Mouse (Mus musculus) large intestine, adult 2 months (tissue): ENCODE results near the gene Rfx5. TPM values are rescaled to one million over a fixed set of nuclear protein-coding genes. Genes with fewer than 3 reads are reported as not detected.

Source experiments
- DNase-seq: peaks from one replicate; pipeline ENCODE4 v3.0.0-alpha.2; 2012; ENCODE audit warnings: low read depth, low spot score
- WGBS: fragments of 180-500 bp; shearing (Covaris S2); methylation state at CpG from one replicate; pipeline ENCODE4 v1.1.7; 2018; 5-methylcytosine and 5-hydroxymethylcytosine counted together
- polyA plus RNA-seq: library from polyadenylated mRNA; depleted of rRNA; stranded (reverse); fragments of >200 nt; gene quantifications from 2 replicates; pipeline ENCODE4 v1.2.3, GENCODE M21; 2012; rRNA removed

Gene Rfx5
- polyA plus RNA-seq, 1 experiment = 6.2 TPM

DNA sequence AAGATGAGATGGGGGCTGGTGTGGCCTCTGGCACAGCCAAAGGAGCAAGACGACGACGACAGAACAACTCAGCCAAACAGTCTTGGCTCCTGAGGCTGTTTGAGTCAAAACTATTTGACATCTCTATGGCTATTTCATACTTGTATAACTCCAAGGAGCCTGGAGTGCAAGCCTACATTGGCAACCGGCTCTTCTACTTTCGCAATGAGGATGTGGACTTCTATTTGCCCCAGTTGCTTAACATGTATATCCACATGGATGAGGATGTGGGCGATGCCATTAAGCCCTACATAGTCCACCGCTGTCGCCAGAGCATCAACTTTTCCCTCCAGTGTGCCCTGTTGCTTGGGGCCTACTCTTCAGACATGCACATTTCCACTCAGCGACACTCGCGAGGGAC is 30.4 kb downstream of the Rfx5 start:
- DNase-seq = no peak

DNA sequence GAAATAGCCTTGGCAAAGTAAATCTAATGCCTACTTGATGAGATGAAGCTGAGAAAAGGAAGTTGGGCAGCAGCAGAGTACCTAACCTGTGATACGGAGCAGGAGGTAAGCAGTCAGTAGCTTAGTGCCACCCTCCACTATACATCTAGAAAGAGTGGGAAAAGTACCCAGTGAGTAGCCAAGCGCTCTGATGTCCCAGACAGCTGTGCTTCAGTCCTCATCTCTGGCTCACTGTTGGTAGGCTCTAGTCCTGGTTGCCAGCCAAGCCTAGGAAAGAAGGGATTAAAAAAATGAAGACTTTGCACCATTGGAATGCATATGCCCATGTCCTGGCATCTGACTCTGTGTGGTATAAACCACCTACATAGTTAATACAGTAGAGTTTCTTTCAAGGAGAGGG is 31.6 kb downstream of the Rfx5 start:
- WGBS = 82% methylated on average over 2 of the region's 2 CpGs
- DNase-seq = no peak

More for the DNA sequence above, 30.4 kb downstream of the Rfx5 start:
- 87% methylated on average over 11 of the region's 11 CpGs for WGBS

DNA sequence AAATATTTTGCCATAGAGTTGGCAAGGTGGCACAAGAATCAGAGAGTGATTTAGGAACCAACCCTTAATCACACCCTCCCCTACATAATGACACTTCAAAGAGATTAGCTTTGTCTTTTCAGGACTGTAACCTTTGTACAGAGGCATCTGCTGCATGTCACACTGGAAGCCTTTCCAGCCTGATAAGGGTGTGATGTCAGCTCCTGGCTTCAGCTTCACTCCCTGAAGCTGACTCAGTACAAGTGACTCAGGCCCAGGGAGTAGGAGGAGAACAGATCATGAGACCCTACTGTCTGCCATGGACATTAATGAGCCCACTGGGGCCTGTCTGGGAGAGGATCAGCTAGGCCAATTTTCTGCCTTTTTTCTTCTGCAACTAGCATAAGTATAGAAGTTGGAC is 33.7 kb downstream of the Rfx5 start:
- peak; percentile 64 for DNase-seq

DNA sequence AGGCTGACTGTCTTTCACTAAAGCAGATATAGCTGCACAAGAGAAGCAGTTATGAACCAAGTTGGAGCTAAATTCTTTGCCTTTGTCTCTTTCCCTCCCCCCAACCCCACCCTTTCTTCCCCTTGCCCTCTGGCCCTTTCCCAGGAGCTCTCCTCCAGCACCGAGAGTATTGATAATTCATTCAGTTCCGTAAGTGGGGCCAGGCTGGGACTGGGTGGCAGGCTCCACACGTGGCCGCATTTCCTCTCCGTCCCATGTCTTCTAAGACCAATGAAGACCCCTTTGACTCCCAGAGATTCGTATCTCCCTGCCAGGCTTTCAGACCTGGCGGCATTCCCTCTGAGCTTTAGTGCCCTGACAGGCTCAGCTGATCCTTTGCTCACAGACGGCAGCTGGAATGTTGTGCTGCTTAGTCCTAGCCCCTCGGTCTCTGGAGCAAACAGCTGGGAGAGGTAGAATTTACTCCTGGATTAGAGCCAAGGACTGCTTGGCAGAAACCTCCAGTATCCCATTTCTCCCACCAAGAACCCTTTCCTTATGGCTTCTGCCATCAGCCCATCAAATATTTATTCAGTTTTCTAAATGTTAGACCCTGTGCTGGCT is 35.4 kb downstream of the Rfx5 start:
- no peak for DNase-seq
- WGBS = 26% methylated on average over 9 of the region's 9 CpGs

DNA sequence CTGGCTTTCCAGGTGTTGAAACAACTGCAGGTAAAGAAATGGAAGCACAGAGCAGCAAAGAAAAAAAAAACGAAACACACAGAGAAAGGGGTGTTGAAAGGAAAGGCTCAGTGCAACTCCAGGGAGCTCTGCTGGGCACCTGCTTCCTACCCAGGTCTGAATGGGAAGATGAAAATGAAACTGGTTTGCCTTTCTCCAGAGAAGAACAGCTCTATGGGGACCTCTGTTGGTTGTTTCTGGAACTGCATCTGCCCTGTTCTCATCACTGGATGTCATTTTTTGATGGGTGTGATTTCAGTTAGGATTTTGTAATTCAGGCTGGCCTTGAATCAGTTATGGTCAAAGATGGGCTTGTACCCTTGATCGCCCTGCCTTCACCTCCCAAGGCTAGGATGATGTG is 43.1 kb downstream of the Rfx5 start:
- 22% methylated on average over 2 of the region's 2 CpGs for WGBS
- no peak for DNase-seq

DNA sequence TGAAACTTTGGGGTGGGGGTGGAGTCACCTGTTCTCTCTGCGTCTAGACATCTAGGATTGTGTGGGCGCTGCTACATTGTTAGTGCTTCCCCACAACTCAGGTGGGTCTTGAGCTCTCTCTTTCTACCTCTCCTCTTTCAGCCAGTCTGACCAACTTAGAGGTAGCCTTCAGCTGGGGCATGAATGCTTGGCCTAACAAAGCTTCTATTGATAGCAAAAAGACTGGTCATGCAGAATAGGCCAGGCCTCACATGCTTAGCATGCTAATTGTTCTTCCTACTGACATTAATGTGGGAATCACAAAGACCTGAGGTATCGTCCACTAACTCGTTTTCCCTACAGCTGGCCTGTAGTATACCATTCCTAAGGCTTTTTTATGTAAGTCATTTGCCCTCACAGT is 48.7 kb downstream of the Rfx5 start:
- 90% methylated on average over 4 of the region's 4 CpGs for WGBS
- DNase-seq = no peak

DNA sequence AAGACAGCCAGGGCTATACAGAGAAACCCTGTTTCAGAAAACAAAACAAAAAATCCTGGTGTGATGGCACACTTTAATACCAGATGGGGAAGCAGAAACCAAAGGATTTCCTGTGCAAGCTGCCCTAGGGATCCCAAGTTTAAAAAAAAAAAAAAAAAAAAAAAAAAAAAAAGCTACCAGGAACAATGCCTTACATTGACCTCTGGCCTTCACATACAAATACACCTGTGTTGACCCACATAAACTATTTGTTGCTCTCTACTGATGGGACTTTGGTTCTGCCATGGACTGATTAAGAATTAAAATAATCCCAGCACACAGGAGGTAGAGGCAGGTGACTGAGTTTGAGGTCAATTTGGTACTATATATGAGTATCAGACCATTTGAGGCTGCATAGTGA is 49.4 kb downstream of the Rfx5 start:
- DNase-seq = no peak

DNA sequence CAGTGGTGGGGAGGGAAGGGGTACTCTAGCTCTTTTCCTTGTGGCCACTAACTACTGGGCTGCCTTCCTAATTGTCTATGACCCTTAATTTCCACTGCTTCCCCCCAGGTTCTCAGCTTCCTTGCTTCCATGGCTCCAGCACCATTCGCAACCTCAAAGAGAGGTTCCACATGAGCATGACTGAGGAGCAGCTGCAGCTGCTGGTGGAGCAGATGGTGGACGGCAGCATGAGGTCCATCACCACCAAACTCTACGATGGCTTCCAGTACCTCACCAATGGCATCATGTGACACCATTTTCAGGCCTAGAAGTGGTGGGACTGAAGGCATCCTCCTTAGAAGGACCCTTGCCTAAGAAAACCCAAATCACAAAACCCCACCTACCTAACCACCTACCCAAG is 51.8 kb downstream of the Rfx5 start:
- 90% methylated on average over 3 of the region's 3 CpGs for WGBS
- no peak for DNase-seq

DNA sequence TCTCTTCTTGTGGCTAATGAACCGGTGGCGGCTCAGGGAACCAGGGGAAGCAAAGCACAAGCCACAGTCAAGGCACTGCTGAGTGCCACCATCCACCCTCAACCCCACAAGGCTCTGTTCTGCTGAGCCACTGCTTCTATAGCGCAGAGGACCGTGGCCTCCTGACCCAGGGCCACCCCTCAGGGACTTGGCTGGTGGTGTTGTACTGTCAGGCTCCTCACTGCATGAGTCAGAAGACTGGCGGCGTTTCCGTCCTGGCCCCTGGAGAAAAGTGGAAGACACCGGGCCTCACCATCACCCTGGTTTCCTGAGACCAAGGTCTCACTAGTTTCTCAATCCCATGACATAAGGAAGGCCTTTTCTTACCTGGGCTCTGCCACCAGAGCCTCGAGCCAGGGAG is 53.8 kb downstream of the Rfx5 start:
- no peak for DNase-seq
- WGBS = 89% methylated on average over 9 of the region's 9 CpGs

DNA sequence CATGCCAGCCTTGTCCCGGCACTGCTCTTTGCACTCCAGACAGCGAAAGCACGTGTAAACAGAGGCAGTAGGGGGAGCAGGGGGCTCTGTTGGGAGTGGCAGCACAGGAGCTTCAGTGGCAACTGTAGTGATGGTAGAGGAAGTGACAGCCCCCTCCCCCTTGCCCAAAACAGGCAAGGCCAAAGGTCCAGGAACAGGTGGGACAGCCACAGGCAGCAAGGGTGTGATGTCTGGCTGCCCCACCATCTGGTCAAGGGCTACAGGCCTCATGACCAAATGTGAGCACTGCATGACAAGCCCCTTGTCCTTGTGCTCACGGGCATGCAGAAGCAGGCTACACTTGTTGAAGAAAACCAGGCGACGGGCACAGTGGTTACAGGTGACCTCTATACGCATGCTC is 56.5 kb downstream of the Rfx5 start:
- no peak for DNase-seq
- 86% methylated on average over 7 of the region's 7 CpGs for WGBS

Other genes with a start within 250 kb of the Rfx5 start
- 30.1 and 35.1 TPM in 2 replicates for gene Cgn, start 167.6 kb upstream of the Rfx5 start, polyA plus RNA-seq
- gene Pogz, start 116.5 kb upstream of the Rfx5 start, polyA plus RNA-seq = 8.4 and 11.6 TPM in 2 replicates
- 281 and 331 TPM in 2 replicates for gene Psmb4, start 67.1 kb upstream of the Rfx5 start, polyA plus RNA-seq
- gene Selenbp1, start 21.0 kb upstream of the Rfx5 start, polyA plus RNA-seq = 74.0 and 82.8 TPM in 2 replicates
- gene Pi4kb, start 20.7 kb downstream of the Rfx5 start, polyA plus RNA-seq = 21.7 and 33.0 TPM in 2 replicates
- gene Zfp687, start 61.4 kb downstream of the Rfx5 start, polyA plus RNA-seq = 13.3 and 19.3 TPM in 2 replicates
- 138 and 153 TPM in 2 replicates for gene Psmd4, start 88.5 kb downstream of the Rfx5 start, polyA plus RNA-seq
- 12.1 and 15.6 TPM in 2 replicates for gene Pip5k1a, start 152.9 kb downstream of the Rfx5 start, polyA plus RNA-seq
- 38.7 and 48.3 TPM in 2 replicates for gene Vps72, start 156.9 kb downstream of the Rfx5 start, polyA plus RNA-seq
- 0.71 and 0.73 TPM in 2 replicates for gene Tmod4, start 170.4 kb downstream of the Rfx5 start, polyA plus RNA-seq
- gene Scnm1, start 179.9 kb downstream of the Rfx5 start, polyA plus RNA-seq = 45.6 and 51.2 TPM in 2 replicates
- gene Lysmd1, start 180.0 kb downstream of the Rfx5 start, polyA plus RNA-seq = 7.6 and 7.7 TPM in 2 replicates
- gene Tnfaip8l2, start 188.3 kb downstream of the Rfx5 start, polyA plus RNA-seq = 30.8 and 46.2 TPM in 2 replicates
- gene Sema6c, start 206.4 kb downstream of the Rfx5 start, polyA plus RNA-seq = 1.4 and 2.6 TPM in 2 replicates